Mouse (Mus musculus) lung, adult 2 months (tissue): ENCODE results near the gene Cpa1. TPM values are rescaled to one million over a fixed set of nuclear protein-coding genes. Genes with fewer than 3 reads are reported as not detected.

Experiments
- DNase-seq: peaks from one replicate; pipeline ENCODE4 v3.0.0; 2022
- H3K4me1 ChIP-seq: fragments of 200-500 bp; 2 replicates; pipeline ENCODE4 v1.6.1; 2011; ENCODE audit warnings: low read length; ENCODE audit not compliant: control insufficient read depth, insufficient read depth
- H3K4me3 ChIP-seq: fragments of 200-500 bp; replicated peaks from 2 replicates; pipeline ENCODE3; 2011; ENCODE audit warnings: low read depth, mild to moderate bottlenecking, control low read depth, low read length; ENCODE audit errors: extremely low read depth
- CTCF ChIP-seq: fragments of 200-500 bp; IDR thresholded peaks from 2 replicates; pipeline ENCODE4 v1.5.1; 2011; ENCODE audit warnings: mild to moderate bottlenecking, low read length, control low read depth; ENCODE audit not compliant: insufficient read depth
- POLR2A ChIP-seq: fragments of 200-500 bp; IDR thresholded peaks from 2 replicates; pipeline ENCODE4 v1.6.1; 2011; ENCODE audit warnings: low read depth, mild to moderate bottlenecking, control low read depth, low read length, borderline replicate concordance; ENCODE audit errors: extremely low read depth
- WGBS: fragments of 180-500 bp; shearing (Covaris S2); methylation state at CpG from one replicate; pipeline ENCODE4 v1.1.7; 2018; 5-methylcytosine and 5-hydroxymethylcytosine counted together
- polyA plus RNA-seq: library from polyadenylated mRNA; depleted of rRNA; stranded (reverse); fragments of >200 nt; gene quantifications from 2 replicates; pipeline ENCODE4 v1.2.3, GENCODE M21; 2012

Cpa1 gene
- polyA plus RNA-seq, 1 experiment = 0.39 TPM

DNA sequence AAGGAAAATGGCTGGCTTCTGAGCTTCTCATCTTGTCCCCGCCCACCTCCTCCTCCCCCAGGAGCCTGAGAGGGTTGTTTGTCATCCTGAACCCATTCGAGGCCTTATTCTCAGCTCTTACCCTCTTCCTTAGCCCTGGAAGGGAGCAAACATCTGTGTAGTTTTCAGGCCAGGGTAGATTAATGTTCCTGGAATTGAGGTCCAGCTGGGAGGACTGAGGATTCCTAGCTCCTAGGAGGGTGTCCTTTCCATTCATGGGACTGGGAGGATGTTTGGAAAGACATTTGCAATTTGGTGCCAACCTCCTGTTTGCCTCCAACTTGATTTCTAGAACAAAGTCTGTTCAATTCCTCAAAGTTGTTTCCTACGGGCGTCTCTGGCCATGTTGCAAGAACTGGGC is 18.4 kb upstream of the Cpa1 start:
- TF ChIP-seq CTCF = no peak
- H3K4me1 ChIP-seq = no peaks in the 10 kb centered on the region
- 57% methylated on average over 4 of the region's 4 CpGs for WGBS
- no peak for DNase-seq
- H3K4me3 ChIP-seq = no peak overlapping the region

DNA sequence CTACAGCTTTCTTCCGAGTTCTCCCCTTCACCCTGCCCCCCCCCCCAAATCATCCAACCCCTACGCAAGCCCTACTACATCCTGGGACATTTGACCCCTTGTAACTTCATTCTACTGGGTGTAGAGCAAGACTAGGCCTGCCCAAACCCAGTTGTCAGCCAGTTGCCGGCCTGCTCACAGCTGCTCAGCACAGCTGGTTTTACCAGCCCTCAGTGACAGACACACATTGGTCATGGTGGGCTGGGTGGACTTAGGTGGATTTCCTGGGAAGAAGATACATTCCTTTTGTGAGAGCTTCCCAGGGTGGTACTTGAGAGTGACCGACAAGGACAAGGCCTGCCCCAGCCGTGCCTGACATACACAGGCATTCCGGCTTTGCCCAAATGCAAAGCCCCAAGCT is 18.0 kb upstream of the Cpa1 start:
- 87% methylated on average over 6 of the region's 6 CpGs for WGBS
- no peak overlapping the region for H3K4me3 ChIP-seq
- TF ChIP-seq POLR2A (no peak), CTCF (no peak)
- H3K4me1 ChIP-seq = no peaks in the 10 kb centered on the region
- DNase-seq = no peak

DNA sequence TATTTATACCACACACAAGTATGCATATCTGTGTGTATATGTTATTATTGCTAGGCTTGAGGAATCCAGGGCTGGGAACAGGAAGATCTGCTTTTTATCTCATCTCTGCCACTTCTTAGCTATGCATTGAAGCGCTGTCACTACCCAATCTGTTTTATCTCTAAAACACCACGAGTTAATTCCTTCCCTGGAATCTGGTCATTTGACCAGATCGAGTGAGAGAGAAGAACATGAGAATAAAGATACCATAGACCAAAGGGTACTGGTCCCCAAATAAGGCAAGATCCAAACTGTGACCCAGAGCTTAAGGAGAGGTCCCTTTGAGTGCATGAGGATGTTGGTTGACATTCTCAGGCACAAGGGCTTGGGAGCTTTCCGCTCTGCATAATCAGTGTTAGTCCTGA is 17.0 kb upstream of the Cpa1 start:
- 46% methylated on average over 4 of the region's 4 CpGs for WGBS
- H3K4me3 ChIP-seq = no peak overlapping the region
- H3K4me1 ChIP-seq = no peaks in the 10 kb centered on the region
- TF ChIP-seq CTCF = no peak
- TF ChIP-seq POLR2A = no peak
- no peak for DNase-seq

DNA sequence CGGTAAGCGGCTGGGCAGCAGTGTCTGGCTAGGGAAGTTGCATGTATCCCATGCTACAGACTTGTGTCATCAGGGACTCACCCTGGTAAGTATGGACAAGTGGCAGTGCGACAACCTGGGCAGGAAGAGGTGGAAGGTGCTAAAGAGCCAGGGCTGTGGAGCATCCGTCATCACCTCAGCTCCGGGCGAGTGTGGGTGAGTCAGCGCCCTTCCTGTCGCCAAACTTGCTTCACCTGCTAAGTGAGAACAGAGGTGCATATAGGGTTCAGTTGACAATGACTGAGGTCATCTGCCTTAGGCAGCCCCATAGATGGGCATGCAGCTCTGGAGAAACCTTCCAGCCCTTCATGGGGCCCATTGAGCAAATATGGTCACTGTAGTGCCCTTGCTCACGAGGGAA is 14.3 kb upstream of the Cpa1 start:
- DNase-seq = no peak
- TF ChIP-seq POLR2A = no peak
- no peak for TF ChIP-seq CTCF
- Histone ChIP-seq H3K4me1 (no peaks in the 10 kb centered on the region), H3K4me3 (no peak overlapping the region)
- WGBS = 81% methylated on average over 9 of the region's 9 CpGs

DNA sequence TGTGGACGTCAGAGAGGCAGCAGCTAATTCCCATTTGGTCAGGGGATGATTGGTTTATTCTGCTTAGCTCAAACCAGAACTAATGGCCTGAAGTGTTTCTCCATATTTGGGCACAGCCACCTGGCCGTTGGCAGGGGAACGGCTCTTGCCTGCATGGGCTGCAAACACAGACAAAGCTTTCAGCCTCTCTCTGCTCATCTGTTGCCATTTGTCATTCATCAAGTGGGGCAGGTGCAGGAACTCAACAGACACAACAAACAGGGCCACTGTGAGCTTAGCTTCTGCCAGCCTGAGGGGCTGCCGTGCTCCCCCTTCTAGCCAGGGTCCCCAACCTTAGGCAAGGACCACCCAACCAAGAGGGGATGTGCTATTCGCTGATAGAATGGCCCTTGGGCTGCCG is 10.9 kb upstream of the Cpa1 start:
- TF ChIP-seq CTCF (no peak), POLR2A (no peak)
- WGBS = 54% methylated on average over 6 of the region's 6 CpGs
- Histone ChIP-seq H3K4me3 (no peak overlapping the region), H3K4me1 (no peaks in the 10 kb centered on the region)
- no peak for DNase-seq

DNA sequence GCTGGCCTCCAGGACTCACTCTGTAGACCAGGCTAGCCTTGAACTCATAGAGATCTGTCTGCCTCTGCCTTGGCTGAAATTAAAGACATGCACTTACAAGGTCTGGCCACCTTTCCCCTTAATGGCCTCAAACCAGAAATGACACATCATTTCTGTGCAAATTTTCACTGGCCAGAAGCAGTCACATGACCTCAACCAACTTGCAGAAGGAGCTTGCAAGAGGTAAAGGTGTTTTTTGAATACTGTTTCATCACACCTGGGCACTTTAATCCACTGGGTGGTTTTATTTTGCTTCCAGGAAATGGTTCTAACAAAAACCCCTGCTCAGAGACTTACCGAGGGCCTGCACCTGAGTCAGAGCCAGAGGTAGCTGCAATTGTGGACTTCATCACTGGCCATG is 9.0 kb upstream of the Cpa1 start:
- 79% methylated on average over 1 of the region's 1 CpGs for WGBS
- no peak for TF ChIP-seq CTCF
- no peak for TF ChIP-seq POLR2A
- no peaks in the 10 kb centered on the region for H3K4me1 ChIP-seq

DNA sequence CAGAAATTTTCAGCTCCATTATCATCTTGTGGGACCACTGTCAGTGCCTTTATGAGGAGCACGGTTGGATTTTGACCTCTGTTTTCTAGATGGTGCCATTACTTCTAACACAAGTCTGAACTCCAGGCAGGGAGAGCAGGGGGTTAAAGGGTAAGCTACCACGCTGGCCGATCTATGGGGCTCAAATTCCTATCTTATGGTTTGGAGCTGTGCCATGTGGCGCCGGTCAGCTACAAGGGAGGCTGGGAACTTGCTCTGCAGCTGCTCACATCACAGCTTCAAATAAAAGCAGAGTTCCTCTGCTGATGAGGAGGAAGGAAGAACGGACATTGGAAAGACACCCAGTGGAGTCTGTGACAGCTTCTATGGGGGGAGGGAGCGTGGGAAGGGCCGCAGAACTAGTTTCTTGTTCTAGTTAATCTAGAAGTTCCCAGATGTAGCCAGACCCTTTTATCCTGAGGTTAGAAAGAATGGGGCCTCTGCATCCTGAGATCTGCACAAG is 3.6 kb upstream of the Cpa1 start:
- no peak for TF ChIP-seq POLR2A
- no peak for TF ChIP-seq CTCF
- no peak for DNase-seq
- 40% methylated on average over 8 of the region's 8 CpGs for WGBS
- Histone ChIP-seq H3K4me1 (no peaks in the 10 kb centered on the region), H3K4me3 (no peak overlapping the region)

More for the DNA sequence above, 9.0 kb upstream of the Cpa1 start:
- H3K4me3 ChIP-seq = no peak overlapping the region
- no peak for DNase-seq

DNA sequence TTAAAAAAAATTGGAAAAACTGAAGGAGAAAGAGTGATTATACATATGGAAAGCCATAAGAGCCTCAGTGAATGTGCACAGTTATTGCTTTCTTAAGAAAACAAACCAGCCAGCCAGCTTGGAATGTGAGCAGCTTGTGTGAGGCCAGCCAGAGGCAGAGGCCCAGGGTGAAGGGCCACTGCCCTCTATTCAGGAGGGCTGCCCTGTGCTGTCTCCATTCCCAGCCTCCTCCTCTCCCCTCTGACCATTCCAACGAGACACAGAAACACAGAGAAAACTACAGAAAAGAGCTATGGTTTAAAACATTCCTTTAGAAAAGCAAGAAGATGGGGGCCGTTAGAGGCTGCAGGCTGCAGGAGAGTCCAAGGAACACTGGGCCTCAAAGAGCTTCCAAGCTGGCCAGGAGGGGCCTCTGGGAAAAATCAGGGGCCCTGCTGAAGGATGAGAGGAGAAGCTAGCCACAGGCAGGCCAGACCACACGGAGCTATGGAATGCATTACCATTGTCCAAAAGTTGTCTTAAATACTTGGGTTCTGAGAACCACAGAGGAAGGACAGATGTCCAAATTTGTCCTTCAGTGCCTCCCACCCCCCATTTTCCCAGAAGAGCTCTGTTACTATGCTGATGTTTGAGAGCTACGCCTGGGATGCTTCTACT is 2.7 kb upstream of the Cpa1 start:
- no peak for TF ChIP-seq CTCF
- TF ChIP-seq POLR2A = no peak
- H3K4me3 ChIP-seq = no peak overlapping the region
- H3K4me1 ChIP-seq = no peaks in the 10 kb centered on the region
- whole genome bisulfite sequencing = 64% methylated on average over 4 of the region's 4 CpGs
- DNase-seq = no peak

DNA sequence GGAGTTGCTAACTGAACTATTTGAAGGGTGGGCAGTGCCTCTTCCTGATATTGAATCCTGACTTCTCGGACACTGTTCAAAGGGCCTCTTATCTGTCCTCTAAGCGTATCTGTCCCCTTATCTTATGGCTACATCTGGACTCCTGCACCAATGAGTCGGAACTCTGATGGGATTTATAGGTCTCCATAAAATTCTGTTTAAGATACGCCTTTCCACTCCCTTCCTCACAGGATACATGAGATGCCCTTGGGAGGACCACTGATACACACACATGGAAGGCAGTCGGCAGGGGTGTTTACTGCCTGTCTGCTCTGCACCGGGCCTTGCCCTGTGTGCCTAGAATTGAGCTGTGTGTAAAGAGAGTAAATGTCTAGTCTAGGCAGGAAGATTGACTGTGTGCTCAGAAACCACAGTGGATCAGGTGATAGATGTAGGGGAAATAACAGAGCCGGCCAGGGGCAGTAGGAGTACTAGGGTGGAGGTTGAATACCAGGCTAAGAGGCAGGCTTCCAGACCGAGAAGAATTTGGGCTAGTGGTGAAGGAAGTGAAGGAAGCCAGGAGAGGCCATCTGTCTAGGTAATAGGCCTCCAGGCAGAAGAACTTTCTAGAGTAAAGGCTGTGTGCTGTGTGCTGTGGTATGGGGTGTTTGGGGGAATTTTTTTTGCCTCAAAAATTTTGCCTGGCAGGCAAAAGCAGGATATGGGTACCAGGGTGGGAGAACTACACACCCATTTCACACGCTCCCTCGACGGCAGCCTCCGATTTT is 4.9 kb downstream of the Cpa1 start:
- peaks cover 2% of the 10 kb centered on the region for H3K4me1 ChIP-seq
- DNase-seq = no peak
- no peak overlapping the region for H3K4me3 ChIP-seq
- TF ChIP-seq POLR2A (no peak), CTCF (no peak)
- 53% methylated on average over 12 of the region's 12 CpGs for WGBS

DNA sequence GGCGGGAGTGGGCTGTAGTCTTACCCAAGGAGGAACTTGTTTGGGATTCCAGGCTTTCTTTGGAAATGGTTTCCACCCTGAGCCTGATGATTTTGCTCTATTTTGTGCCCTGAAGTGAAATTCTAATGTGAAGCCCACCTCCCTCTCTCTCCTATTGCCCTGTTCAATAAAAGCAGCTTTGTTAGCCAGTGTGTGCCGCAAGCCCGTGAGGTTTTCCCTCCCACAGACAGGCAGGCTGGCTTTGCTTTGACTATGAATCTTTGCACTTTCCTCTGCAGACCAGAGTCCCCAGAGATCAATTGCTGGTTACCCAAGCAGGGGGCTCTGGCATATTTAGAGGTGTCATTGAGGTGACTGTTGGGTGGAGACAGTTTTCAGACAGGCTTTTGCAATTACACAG is 5.4 kb downstream of the Cpa1 start:
- TF ChIP-seq POLR2A (no peak), CTCF (no peak)
- Histone ChIP-seq H3K4me1 (peaks cover 2% of the 10 kb centered on the region), H3K4me3 (no peak overlapping the region)
- WGBS = 90% methylated on average over 3 of the region's 3 CpGs
- DNase-seq = no peak

DNA sequence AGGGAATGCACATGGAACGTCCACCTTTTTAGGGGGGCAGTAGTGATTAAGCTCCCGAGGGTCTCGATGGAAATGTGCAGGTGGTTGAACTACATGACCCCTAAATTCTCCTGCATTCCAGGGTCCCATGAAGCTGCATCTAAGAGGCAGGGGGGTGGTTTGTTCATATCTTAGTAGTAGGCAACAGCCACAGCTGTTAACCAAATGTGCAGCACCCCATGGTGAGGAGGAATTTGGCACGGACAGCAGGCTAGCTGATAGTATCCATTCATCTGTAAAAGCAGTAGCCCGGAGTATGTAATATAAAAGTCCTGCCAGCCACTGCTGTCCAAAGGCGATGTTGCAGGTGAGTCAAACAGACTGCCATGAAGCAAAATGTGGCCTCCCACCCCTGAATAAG is 6.4 kb downstream of the Cpa1 start:
- WGBS = 88% methylated on average over 6 of the region's 6 CpGs
- DNase-seq = no peak
- peaks cover 2% of the 10 kb centered on the region for H3K4me1 ChIP-seq
- TF ChIP-seq CTCF (no peak), POLR2A (no peak)
- no peak overlapping the region for H3K4me3 ChIP-seq
